Mouse (Mus musculus): ENCODE results near the gene Sec31a. TPM values are rescaled to one million over a fixed set of nuclear protein-coding genes. Genes with fewer than 3 reads are reported as not detected.

Gene Sec31a
- polyA plus RNA-seq, 1 experiment from 2014 or later = 83.0 TPM

GRCm38 (mm10) chr5:100393681-100394080, 22.4 kb downstream of the Sec31a start:
- Histone ChIP-seq H3K9ac (replicated peaks) (no peak overlapping the region), H3K4me1 (no peaks in the 10 kb centered on the region), H3K27ac (replicated peaks) (no peak overlapping the region), H3K27me3 (no peaks in the 10 kb centered on the region), H3K4me2 (replicated peaks) (no peak overlapping the region), H3K4me3 (no peak overlapping the region), H3K36me3 (peaks cover 91% of the 10 kb centered on the region), H3K9me3 (no peaks in the 10 kb centered on the region)
- no peak for ATAC-seq (replicated peaks)
- WGBS = 83% methylated on average over 3 of the region's 3 CpGs

- Histone ChIP-seq H3K27me3 (no peaks in the 10 kb centered on the region), H3K27ac (replicated peaks) (no peak overlapping the region), H3K9ac (replicated peaks) (no peak overlapping the region), H3K4me3 (no peak overlapping the region), H3K4me2 (replicated peaks) (no peak overlapping the region), H3K4me1 (no peaks in the 10 kb centered on the region), H3K9me3 (no peaks in the 10 kb centered on the region), H3K36me3 (peaks cover 90% of the 10 kb centered on the region)
- WGBS = 93% methylated on average over 20 of the region's 20 CpGs
- no peak for ATAC-seq (replicated peaks)
Observed at GRCm38 (mm10) chr5:100392436-100392955, 23.5 kb downstream of the Sec31a start.

GRCm38 (mm10) chr5:100383782-100384510, 32.1 kb downstream of the Sec31a start:
- peaks cover 83% of the 10 kb centered on the region for H3K36me3 ChIP-seq
- WGBS = 93% methylated on average over 18 of the region's 18 CpGs
- H3K27ac ChIP-seq (replicated peaks) = no peak overlapping the region
- H3K27me3 ChIP-seq = no peaks in the 10 kb centered on the region
- H3K4me1 ChIP-seq = no peaks in the 10 kb centered on the region
- H3K9me3 ChIP-seq = no peaks in the 10 kb centered on the region
- no peak overlapping the region for H3K4me3 ChIP-seq
- H3K4me2 ChIP-seq (replicated peaks) = no peak overlapping the region
- ATAC-seq (replicated peaks) = no peak
- H3K9ac ChIP-seq (replicated peaks) = no peak overlapping the region

GRCm38 (mm10) chr5:100381094-100381493, 34.9 kb downstream of the Sec31a start:
- Histone ChIP-seq H3K9me3 (no peaks in the 10 kb centered on the region), H3K36me3 (peaks cover 90% of the 10 kb centered on the region), H3K9ac (replicated peaks) (no peak overlapping the region), H3K27ac (replicated peaks) (no peak overlapping the region; the same call in 1 of the 2 replicates), H3K4me1 (no peaks in the 10 kb centered on the region), H3K4me3 (no peak overlapping the region), H3K4me2 (replicated peaks) (no peak overlapping the region), H3K27me3 (no peaks in the 10 kb centered on the region)
- no peak for ATAC-seq (replicated peaks)
- WGBS = 79% methylated on average over 7 of the region's 7 CpGs

GRCm38 (mm10) chr5:100380277-100380676, 35.8 kb downstream of the Sec31a start:
- Histone ChIP-seq H3K4me1 (no peaks in the 10 kb centered on the region), H3K9me3 (no peaks in the 10 kb centered on the region), H3K36me3 (peaks cover 88% of the 10 kb centered on the region), H3K4me3 (no peak overlapping the region), H3K4me2 (replicated peaks) (no peak overlapping the region), H3K27me3 (no peaks in the 10 kb centered on the region), H3K9ac (replicated peaks) (no peak overlapping the region), H3K27ac (replicated peaks) (no peak overlapping the region)
- WGBS = 93% methylated on average over 5 of the region's 5 CpGs
- no peak for ATAC-seq (replicated peaks)

- H3K4me3 ChIP-seq = no peak overlapping the region
- WGBS = 92% methylated on average over 2 of the region's 2 CpGs
- H3K27ac ChIP-seq (replicated peaks) = no peak overlapping the region
- no peak overlapping the region for H3K4me2 ChIP-seq (replicated peaks)
- H3K9ac ChIP-seq (replicated peaks) = no peak overlapping the region
- H3K36me3 ChIP-seq = peaks cover 89% of the 10 kb centered on the region
- no peak for ATAC-seq (replicated peaks)
- no peaks in the 10 kb centered on the region for H3K27me3 ChIP-seq
- H3K9me3 ChIP-seq = no peaks in the 10 kb centered on the region
- no peaks in the 10 kb centered on the region for H3K4me1 ChIP-seq
Observed at GRCm38 (mm10) chr5:100378981-100379380, 37.1 kb downstream of the Sec31a start.

GRCm38 (mm10) chr5:100378211-100378610, 37.8 kb downstream of the Sec31a start:
- no peak for ATAC-seq (replicated peaks)
- no peaks in the 10 kb centered on the region for H3K4me1 ChIP-seq
- no peak overlapping the region for H3K27ac ChIP-seq (replicated peaks)
- no peak overlapping the region for H3K9ac ChIP-seq (replicated peaks)
- no peak overlapping the region for H3K4me3 ChIP-seq
- no peak overlapping the region for H3K4me2 ChIP-seq (replicated peaks)
- H3K36me3 ChIP-seq = peaks cover 88% of the 10 kb centered on the region
- no peaks in the 10 kb centered on the region for H3K27me3 ChIP-seq
- H3K9me3 ChIP-seq = no peaks in the 10 kb centered on the region
- whole genome bisulfite sequencing = 92% methylated on average over 5 of the region's 5 CpGs

- peaks cover 86% of the 10 kb centered on the region for H3K36me3 ChIP-seq
- no peak overlapping the region for H3K9ac ChIP-seq (replicated peaks)
- no peaks in the 10 kb centered on the region for H3K9me3 ChIP-seq
- H3K4me3 ChIP-seq = no peak overlapping the region
- no peak overlapping the region for H3K27ac ChIP-seq (replicated peaks)
- ATAC-seq (replicated peaks) = no peak
- no peak overlapping the region for H3K4me2 ChIP-seq (replicated peaks)
- H3K4me1 ChIP-seq = no peaks in the 10 kb centered on the region
- no peaks in the 10 kb centered on the region for H3K27me3 ChIP-seq
- WGBS = 67% methylated on average over 2 of the region's 2 CpGs
Observed at GRCm38 (mm10) chr5:100377376-100377775, 38.7 kb downstream of the Sec31a start.

GRCm38 (mm10) chr5:100374703-100375102, 41.3 kb downstream of the Sec31a start:
- Histone ChIP-seq H3K27ac (replicated peaks) (no peak overlapping the region), H3K36me3 (peaks cover 72% of the 10 kb centered on the region), H3K9ac (replicated peaks) (no peak overlapping the region), H3K4me2 (replicated peaks) (no peak overlapping the region), H3K4me1 (0 out of 2 replicates have a peak, but pooled peaks cover 3% of the 10 kb centered on the region), H3K27me3 (no peaks in the 10 kb centered on the region), H3K4me3 (no peak overlapping the region), H3K9me3 (no peaks in the 10 kb centered on the region)
- 79% methylated on average over 2 of the region's 2 CpGs for WGBS
- ATAC-seq (replicated peaks) = 0 out of 2 replicates have a peak, but pooled peaks have one; percentile 8

- no peak overlapping the region for H3K4me2 ChIP-seq (replicated peaks)
- 0 out of 2 replicates have a peak, but pooled peaks cover 4% of the 10 kb centered on the region for H3K4me1 ChIP-seq
- no peaks in the 10 kb centered on the region for H3K9me3 ChIP-seq
- 0 out of 2 replicates have a peak, but pooled peaks have one; percentile 35 for ATAC-seq (replicated peaks)
- H3K4me3 ChIP-seq = no peak overlapping the region
- H3K27me3 ChIP-seq = no peaks in the 10 kb centered on the region
- H3K36me3 ChIP-seq = peaks cover 68% of the 10 kb centered on the region
- 51% methylated on average over 5 of the region's 5 CpGs for WGBS
- H3K9ac ChIP-seq (replicated peaks) = no peak overlapping the region
- H3K27ac ChIP-seq (replicated peaks) = no peak overlapping the region
Observed at GRCm38 (mm10) chr5:100373952-100374351, 42.1 kb downstream of the Sec31a start.

- Histone ChIP-seq H3K9me3 (no peaks in the 10 kb centered on the region), H3K36me3 (peaks cover 53% of the 10 kb centered on the region), H3K27ac (replicated peaks) (no peak overlapping the region), H3K27me3 (no peaks in the 10 kb centered on the region), H3K4me2 (replicated peaks) (no peak overlapping the region), H3K4me3 (no peak overlapping the region), H3K9ac (replicated peaks) (no peak overlapping the region), H3K4me1 (0 out of 2 replicates have a peak, but pooled peaks cover 4% of the 10 kb centered on the region)
- WGBS = 44% methylated on average over 1 of the region's 1 CpGs
- no peak for ATAC-seq (replicated peaks)
Observed at GRCm38 (mm10) chr5:100370919-100371318, 45.1 kb downstream of the Sec31a start.

GRCm38 (mm10) chr5:100369825-100370459, 46.1 kb downstream of the Sec31a start:
- ATAC-seq (replicated peaks) = 0 out of 2 replicates have a peak, but pooled peaks have one; percentile 43
- H3K9ac ChIP-seq (replicated peaks) = no peak overlapping the region
- no peak overlapping the region for H3K4me2 ChIP-seq (replicated peaks)
- no peaks in the 10 kb centered on the region for H3K27me3 ChIP-seq
- no peak overlapping the region for H3K27ac ChIP-seq (replicated peaks)
- no peaks in the 10 kb centered on the region for H3K9me3 ChIP-seq
- no peak overlapping the region for H3K4me3 ChIP-seq
- peaks cover 53% of the 10 kb centered on the region for H3K36me3 ChIP-seq
- WGBS = 76% methylated on average over 11 of the region's 11 CpGs
- 0 out of 2 replicates have a peak, but pooled peaks cover 4% of the 10 kb centered on the region for H3K4me1 ChIP-seq
